Mouse (Mus musculus): ENCODE measurements around the gene Atrnl1.

DNA sequence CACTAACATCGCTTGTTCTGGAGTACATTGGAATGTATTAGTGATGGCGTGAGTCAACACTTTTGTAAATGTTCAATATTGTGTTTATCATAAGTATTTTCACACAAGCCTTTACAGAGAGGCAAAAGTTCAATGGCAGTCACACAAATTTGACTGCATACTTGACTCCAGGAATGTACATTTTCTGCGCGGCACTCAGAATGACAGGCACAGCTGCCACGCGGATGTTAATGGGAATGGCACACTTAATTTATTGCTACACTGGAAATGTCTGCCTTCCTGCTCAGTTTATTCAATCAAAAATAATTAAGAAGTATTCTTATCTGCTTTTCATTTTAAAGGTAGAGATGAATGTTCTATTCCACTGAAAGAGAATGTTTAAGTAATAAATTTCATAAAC lies 227.0 kb downstream of the Atrnl1 start:
- TF ChIP-seq CTCF (IDR thresholded peaks at IDR 0.05; ENCODE audit: low read depth, low read length) (no peak), POLR2A (IDR thresholded peaks at IDR 0.05; ENCODE audit: insufficient read depth, low read length) (no peak)
